In the genomic region with DNA sequence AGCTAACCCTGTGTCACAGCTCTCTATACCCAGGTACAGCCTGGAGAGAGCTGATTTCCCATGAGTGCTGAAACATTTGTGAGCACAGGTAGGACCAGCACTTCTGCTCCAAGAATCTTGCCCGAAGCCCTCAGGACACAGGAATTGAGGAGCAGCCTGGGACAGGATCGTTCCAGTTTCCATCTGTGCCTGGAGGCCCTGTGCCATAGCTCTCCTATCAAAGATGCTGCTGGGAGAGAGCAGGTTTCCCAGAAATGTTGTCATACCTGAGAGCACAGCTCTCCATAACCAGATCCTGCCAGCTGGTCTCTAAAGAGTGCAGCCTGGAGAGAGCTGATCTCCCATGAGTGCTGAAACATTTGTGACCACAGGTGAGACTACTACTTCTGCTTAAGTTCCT, we compare ENCODE assay signal across 21 mouse cellular contexts.
DNase-seq lines count a peak whose midpoint lies in the region; ATAC-seq lines count a peak whose summit lies in the region.
"Had no signal": no experiment of that assay in that cellular context is flagged by ENCODE, and none has a peak within 500 bp of the region (broad histone marks: within the 10 kb centered on the region; RNA-seq: fewer than 3 reads in every experiment).

No protein-coding gene starts in this region.

- ATAC-seq in intestine, embryonic 15.5 days, result no peak
- ATAC-seq: activated CD4-positive, CD25-positive, alpha-beta regulatory T cell, adult 4 months; forebrain, embryonic 15.5 days; hindbrain, embryonic 16.5 days; inflammation-experienced regulatory T-cells, adult 6 months; Patski had no signal

- WGBS in intestine, embryonic 15.5 days, result 90% methylated on average over 2 of the region's 2 CpGs
- WGBS in hindbrain, embryonic 10.5 days, result 86% methylated on average over 2 of the region's 2 CpGs

- DNase-seq in brain, adult 2 months (ENCODE audit: low read depth, low spot score), result peak; percentile 93
- peak; percentile 79 for DNase-seq in cerebellum, adult 11-12 months
- peak; percentile 79 for DNase-seq in cerebellum, adult 9-10 months
- DNase-seq in cerebellum, postnatal 25 days, result peak; percentile 69 to 70
- no peak for DNase-seq in kidney, postnatal 25 days
- DNase-seq in hindbrain, embryonic 10.5 days (ENCODE audit: low spot score), result no peak
- DNase-seq: adrenal gland, postnatal 14 days; gastrocnemius, postnatal 14 days; heart, adult 2 months; kidney, adult 11 months; kidney, adult 9 months had no signal

- H3K4me3 ChIP-seq in intestine, embryonic 15.5 days (replicated peaks), result no peak overlapping the region
- H3K4me3 ChIP-seq in hindbrain, embryonic 10.5 days, result no peak overlapping the region
- H3K4me3 ChIP-seq: forebrain, embryonic 15.5 days; heart, adult 2 months; heart, embryonic 15.5 days; hindbrain, embryonic 12.5 days had no signal

- no peak overlapping the region for H3K4me2 ChIP-seq in intestine, embryonic 15.5 days (replicated peaks)
- H3K4me2 ChIP-seq: forebrain, embryonic 15.5 days; heart, embryonic 11.5 days; heart, embryonic 15.5 days; hindbrain, embryonic 12.5 days had no signal

- no peaks in the 10 kb centered on the region for H3K27me3 ChIP-seq in intestine, embryonic 15.5 days (replicated peaks)
- no peaks in the 10 kb centered on the region for H3K27me3 ChIP-seq in hindbrain, embryonic 10.5 days (ENCODE audit: insufficient read depth, poor library complexity, severe bottlenecking)
- H3K27me3 ChIP-seq: CH12.LX; forebrain, embryonic 15.5 days; heart, embryonic 15.5 days; hindbrain, embryonic 12.5 days; Patski had no signal

- H3K9ac ChIP-seq in intestine, embryonic 15.5 days, result no peak overlapping the region
- H3K9ac ChIP-seq: forebrain, embryonic 15.5 days; heart, embryonic 15.5 days; hindbrain, embryonic 12.5 days had no signal

- no peaks in the 10 kb centered on the region for H3K4me1 ChIP-seq in intestine, embryonic 15.5 days (replicated peaks)
- no peaks in the 10 kb centered on the region for H3K4me1 ChIP-seq in hindbrain, embryonic 10.5 days (replicated peaks)
- H3K4me1 ChIP-seq: forebrain, embryonic 15.5 days; heart, embryonic 15.5 days; hindbrain, embryonic 12.5 days had no signal

- no peaks in the 10 kb centered on the region for H3K36me3 ChIP-seq in intestine, embryonic 15.5 days
- H3K36me3 ChIP-seq in hindbrain, embryonic 10.5 days, result no peaks in the 10 kb centered on the region
- H3K36me3 ChIP-seq: forebrain, embryonic 15.5 days; heart, embryonic 15.5 days; hindbrain, embryonic 12.5 days had no signal

- no peaks in the 10 kb centered on the region for H3K9me3 ChIP-seq in intestine, embryonic 15.5 days
- H3K9me3 ChIP-seq in hindbrain, embryonic 10.5 days, result no peaks in the 10 kb centered on the region
- H3K9me3 ChIP-seq: forebrain, embryonic 15.5 days; heart, embryonic 15.5 days; hindbrain, embryonic 12.5 days had no signal

- no peak overlapping the region for H3K27ac ChIP-seq in intestine, embryonic 15.5 days
- H3K27ac ChIP-seq in hindbrain, embryonic 10.5 days, result no peak overlapping the region
- H3K27ac ChIP-seq: forebrain, embryonic 15.5 days; heart, adult 2 months; heart, embryonic 15.5 days; hindbrain, embryonic 12.5 days had no signal

Comparison
In these comparisons a context has a peak if more than half of its experiments do, and no peak if none do; other contexts are left out.
1. DNase-seq: peak in brain, adult 2 months (single experiment), cerebellum, adult 11-12 months (single experiment), cerebellum, adult 9-10 months (single experiment) and cerebellum, postnatal 25 days (2 of 2); none in kidney, postnatal 25 days (0 of 2) and hindbrain, embryonic 10.5 days (single experiment).